Mouse (Mus musculus): ENCODE data around the gene Lrrc8a.

Gene Lrrc8a

DNA sequence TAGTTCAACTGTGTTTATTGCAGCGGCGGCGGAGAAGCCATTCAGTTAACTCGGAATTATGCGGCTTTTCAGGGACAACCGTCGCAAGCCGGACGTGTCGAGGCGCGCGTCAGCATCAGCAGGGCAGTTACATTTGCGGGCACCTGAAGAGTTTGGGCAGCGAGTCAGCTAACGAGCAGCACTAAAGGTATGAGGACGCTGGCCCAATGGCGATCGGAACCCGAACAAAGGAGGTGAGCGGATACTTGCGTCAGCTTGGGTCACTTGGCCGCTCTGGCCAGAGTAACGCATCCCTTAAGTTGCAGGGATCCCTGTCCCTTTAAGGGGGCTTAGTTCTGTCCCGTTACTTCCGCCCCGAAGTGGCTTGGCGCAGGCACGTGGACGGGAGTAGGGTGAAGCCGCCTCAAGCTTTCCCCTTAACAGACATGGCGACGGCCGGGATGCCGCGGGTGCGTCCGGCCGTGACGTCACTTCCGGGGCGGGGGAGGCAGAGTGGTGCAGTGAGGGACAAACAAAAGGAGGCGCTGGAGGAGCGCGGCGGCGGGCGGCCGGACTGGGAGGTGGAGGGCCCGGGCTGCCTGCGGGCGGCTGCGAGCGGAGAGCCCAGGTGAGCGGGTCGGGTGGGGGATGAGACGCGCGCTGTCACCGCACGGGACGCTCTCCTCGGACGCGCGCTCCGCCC is at the start of gene Lrrc8a:
Gene Lrrc8a, plus strand, starts transcription at position 517 of the 682 bp plus-strand sequence.
- no peaks in the 10 kb centered on the region; the same call in 1 of the 2 replicates for H3K36me3 ChIP-seq (ENCODE audit: control insufficient read depth, insufficient read depth, low read length, poor library complexity, severe bottlenecking)
- peak; percentile 99 for DNase-seq (ENCODE audit: low read depth, low spot score)
- no peaks in the 10 kb centered on the region for H3K27me3 ChIP-seq (ENCODE audit: control insufficient read depth, insufficient read depth, low read length, poor library complexity, severe bottlenecking)

DNA sequence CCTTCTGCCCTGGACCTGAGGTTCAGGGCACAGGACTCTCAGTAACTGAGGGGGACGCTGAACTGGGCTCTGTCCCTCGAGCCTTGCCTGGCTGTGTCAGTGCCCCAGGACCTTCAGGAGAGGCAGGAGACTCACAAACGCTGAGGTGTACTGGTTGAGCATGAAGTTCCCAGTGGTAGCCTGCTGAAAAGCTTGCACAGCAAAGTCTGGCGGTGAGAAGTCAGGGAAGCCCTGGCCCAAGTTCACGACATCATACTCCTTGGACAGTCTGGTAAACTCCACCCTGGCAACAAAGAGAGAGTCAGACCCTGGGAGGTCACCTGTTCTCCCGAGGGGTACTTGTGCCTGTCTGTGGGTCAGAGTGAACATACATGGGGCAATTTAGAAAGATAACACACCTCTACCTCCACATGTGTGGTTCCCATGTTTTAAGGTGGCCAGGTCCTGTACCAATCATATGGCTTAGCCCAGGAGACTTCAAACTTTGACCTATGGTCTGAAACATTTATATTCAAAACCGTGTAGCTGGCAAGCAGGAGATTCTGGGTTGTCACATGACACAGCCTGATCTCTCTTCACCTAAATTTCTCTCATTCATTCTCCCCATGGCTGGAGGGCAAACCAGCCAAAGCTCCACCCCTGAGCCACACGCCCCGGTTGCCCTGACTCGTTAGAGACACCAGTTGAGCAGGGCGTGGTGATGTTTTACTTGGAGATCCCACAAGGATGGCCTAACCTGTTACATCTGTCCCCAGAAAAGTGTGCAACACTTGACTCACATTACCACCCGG is 45.5 kb upstream of the Lrrc8a start:
- no peak for DNase-seq (ENCODE audit: low read depth, low spot score)
- H3K27me3 ChIP-seq (ENCODE audit: control insufficient read depth, insufficient read depth, low read length, poor library complexity, severe bottlenecking) = no peaks in the 10 kb centered on the region
- H3K36me3 ChIP-seq (ENCODE audit: control insufficient read depth, insufficient read depth, low read length, poor library complexity, severe bottlenecking) = no peaks in the 10 kb centered on the region

DNA sequence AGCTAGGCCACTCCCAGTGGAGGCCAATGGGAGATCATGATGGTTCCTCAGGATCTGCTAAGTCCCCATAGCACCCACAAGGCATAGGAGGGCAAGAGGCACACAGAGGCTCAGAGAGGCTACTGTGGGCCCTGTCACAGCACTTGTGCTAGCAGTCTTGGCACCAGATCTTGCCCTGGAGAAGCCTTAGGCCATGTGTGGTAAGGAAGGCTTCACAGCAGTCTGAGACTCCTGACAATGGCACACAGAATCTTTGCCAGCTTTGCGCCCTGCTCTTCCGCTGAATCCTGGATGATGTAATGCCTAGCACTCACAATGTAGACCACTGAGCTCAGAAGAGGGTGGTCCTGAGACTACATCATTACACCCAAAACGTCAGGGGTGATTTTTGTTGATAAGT is 42.9 kb upstream of the Lrrc8a start:
- no peak for DNase-seq (ENCODE audit: low read depth, low spot score)
- Histone ChIP-seq H3K36me3 (ENCODE audit: control insufficient read depth, insufficient read depth, low read length, poor library complexity, severe bottlenecking) (no peaks in the 10 kb centered on the region), H3K27me3 (ENCODE audit: control insufficient read depth, insufficient read depth, low read length, poor library complexity, severe bottlenecking) (no peaks in the 10 kb centered on the region)

DNA sequence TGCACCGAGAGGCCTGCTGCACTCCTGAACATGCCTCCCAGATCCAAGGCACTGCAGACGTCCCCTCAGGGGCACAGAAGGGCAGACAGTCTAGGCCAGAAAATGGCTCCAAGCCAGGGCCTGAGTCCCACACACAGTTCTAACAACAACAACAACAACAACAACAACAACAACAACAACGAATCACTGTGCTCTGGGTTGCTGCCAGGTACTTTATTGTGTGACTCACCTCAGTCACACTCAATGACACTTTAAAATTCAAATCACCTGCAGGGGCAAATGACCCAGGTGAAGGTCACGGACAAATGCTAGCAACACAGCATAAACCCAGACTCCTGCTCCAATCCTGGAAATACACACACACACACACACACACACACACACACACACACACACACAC is 39.5 kb upstream of the Lrrc8a start:
- DNase-seq (ENCODE audit: low read depth, low spot score) = no peak
- Histone ChIP-seq H3K36me3 (ENCODE audit: control insufficient read depth, insufficient read depth, low read length, poor library complexity, severe bottlenecking) (no peaks in the 10 kb centered on the region), H3K27me3 (ENCODE audit: control insufficient read depth, insufficient read depth, low read length, poor library complexity, severe bottlenecking) (no peaks in the 10 kb centered on the region)

DNA sequence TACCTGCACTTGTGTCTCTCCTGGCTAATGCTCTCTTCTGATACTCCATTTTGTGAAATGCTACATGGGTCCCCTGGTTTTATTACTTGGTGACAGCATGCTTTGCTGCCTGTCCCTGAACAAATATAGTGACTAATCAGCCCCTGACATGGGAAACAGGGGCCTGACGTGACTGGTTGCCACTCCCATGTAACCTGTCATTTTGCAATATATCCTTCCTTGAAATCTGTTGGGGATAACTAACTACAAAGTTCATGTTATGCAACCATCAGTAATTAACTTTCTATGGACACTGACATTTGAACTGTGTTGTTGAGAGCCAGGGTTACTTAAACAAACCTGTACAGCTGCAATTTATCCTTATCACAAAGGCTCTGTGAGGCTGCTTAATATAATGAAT is 37.5 kb upstream of the Lrrc8a start:
- H3K27me3 ChIP-seq (ENCODE audit: control insufficient read depth, insufficient read depth, low read length, poor library complexity, severe bottlenecking) = no peaks in the 10 kb centered on the region
- DNase-seq (ENCODE audit: low read depth, low spot score) = no peak
- H3K36me3 ChIP-seq (ENCODE audit: control insufficient read depth, insufficient read depth, low read length, poor library complexity, severe bottlenecking) = no peaks in the 10 kb centered on the region

DNA sequence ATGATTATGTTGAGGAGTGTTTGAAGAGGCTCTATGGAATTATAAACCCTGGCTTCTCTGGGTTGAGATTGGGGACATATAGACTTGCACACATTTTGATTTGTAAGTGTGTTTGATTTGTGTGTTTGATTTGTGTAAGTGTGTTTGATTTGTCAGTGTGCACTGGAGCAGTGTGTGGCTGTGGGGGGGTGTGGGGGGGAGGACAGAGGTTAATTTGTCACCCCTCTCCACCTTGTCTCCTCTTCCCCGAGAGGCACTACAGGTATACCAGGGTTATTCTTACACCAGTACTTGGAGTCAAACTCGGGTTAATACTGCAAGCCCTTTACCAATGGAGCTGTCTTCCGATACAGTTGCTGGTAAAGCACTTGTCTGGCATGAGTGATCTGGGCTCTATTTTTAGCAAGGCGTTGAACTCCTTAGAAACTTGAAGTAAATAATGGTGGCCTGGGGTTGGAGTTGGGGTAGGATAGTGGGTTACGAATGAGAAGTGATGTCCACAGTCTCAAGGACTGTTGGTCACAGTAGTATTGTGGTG is 37.1 kb upstream of the Lrrc8a start:
- no peak for DNase-seq (ENCODE audit: low read depth, low spot score)
- Histone ChIP-seq H3K36me3 (ENCODE audit: control insufficient read depth, insufficient read depth, low read length, poor library complexity, severe bottlenecking) (no peaks in the 10 kb centered on the region), H3K27me3 (ENCODE audit: control insufficient read depth, insufficient read depth, low read length, poor library complexity, severe bottlenecking) (no peaks in the 10 kb centered on the region)

DNA sequence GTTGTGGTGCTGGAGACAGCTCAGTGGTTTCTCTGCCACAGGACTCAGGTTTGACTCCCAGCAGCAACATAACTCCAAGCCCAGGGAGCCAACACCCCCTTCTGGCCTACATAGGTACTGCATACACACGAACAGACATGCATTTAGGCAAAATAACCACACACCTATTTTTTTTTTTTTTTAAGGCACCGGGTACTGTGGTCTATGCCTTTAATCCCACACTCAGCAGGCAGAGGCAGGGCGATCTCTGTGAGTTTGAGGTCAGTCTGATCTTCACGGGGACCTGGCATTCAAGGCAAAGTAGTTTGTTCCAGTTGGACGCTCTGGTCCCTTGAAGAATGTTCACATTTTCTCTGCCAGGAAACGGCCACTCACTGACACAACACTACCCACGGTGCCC is 34.1 kb upstream of the Lrrc8a start:
- H3K36me3 ChIP-seq (ENCODE audit: control insufficient read depth, insufficient read depth, low read length, poor library complexity, severe bottlenecking) = no peaks in the 10 kb centered on the region
- peak; percentile 73 for DNase-seq (ENCODE audit: low read depth, low spot score)
- H3K27me3 ChIP-seq (ENCODE audit: control insufficient read depth, insufficient read depth, low read length, poor library complexity, severe bottlenecking) = no peaks in the 10 kb centered on the region

DNA sequence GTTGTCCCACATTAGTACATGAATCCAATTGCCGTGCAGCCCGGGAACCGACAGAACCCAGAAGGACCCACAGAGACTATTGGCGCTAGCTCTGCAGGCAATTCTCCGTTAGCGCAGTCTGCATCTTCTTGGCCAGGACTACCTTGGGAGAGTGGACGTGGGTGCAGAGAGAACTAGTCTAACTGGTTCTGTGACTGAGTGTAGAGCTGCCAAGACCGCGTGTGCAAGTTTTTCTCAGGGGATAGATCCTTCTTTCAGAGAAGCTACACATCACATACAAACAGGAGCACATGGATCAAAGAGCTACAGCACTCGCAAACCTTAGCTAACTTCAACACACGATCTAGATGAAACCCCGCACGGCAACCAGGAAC is 32.3 kb upstream of the Lrrc8a start:
- Histone ChIP-seq H3K27me3 (ENCODE audit: control insufficient read depth, insufficient read depth, low read length, poor library complexity, severe bottlenecking) (no peaks in the 10 kb centered on the region), H3K36me3 (ENCODE audit: control insufficient read depth, insufficient read depth, low read length, poor library complexity, severe bottlenecking) (no peaks in the 10 kb centered on the region)
- DNase-seq (ENCODE audit: low read depth, low spot score) = no peak

DNA sequence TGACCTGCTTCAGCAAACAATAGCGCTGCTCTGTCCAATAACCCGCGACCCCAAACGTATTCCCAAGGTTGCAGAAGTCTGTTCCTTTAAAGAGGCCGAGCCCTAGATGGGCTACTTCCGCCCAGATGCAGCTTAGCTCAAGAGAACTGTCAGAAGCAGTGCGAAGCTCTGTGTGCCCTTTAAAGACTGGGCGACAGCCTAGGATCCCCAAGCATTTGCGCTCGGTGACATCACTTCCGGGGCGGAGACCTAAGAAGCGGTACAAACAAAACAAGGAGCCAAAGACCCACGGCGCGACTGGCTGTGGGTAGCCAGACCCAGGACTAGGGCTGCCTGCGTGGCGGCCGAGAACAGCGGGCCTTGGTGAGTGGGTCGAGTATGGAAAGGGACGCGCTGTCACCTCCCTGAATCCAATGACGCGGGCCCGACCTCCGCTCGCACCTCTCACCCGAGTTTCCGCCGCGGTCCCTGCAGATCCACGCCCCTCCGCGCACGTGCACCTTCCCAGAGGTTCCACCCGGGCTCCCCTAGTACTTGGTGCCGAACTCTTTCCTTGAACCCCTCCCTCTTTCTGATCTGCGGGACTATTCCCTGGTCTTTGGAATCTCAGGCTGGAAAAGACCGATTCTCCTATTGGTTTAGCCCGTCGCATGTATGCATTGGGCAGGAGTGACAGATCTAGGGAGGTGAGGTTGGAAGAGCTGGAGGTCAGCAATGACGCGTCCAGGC is 31.7 kb upstream of the Lrrc8a start, which contains the start of gene Kyat1:
Gene Kyat1, minus strand, starts transcription at position 219 of the 729 bp plus-strand sequence.
- DNase-seq (ENCODE audit: low read depth, low spot score) = peak; percentile 97
- no peaks in the 10 kb centered on the region for H3K36me3 ChIP-seq (ENCODE audit: control insufficient read depth, insufficient read depth, low read length, poor library complexity, severe bottlenecking)
- no peaks in the 10 kb centered on the region for H3K27me3 ChIP-seq (ENCODE audit: control insufficient read depth, insufficient read depth, low read length, poor library complexity, severe bottlenecking)

DNA sequence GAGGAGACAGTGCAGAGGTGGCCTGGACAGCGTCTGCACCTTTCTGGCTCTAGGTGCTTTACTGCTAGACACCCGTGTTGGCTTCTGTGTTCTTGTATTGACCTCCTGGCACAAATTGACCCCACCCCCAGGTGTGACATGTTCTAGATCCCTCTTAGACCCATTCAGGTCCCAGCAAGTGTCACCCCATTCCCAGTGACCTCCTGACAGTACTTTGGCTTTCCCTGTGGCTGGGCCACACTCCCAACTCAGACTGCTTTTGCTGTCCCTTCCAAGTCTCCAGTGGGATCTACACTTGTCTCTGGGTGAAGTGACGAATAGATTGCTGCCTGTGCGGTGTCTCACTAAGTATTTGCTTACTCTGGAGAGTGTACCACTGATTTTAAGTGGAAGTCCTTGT is 30.1 kb upstream of the Lrrc8a start:
- DNase-seq (ENCODE audit: low read depth, low spot score) = no peak
- Histone ChIP-seq H3K36me3 (ENCODE audit: control insufficient read depth, insufficient read depth, low read length, poor library complexity, severe bottlenecking) (no peaks in the 10 kb centered on the region), H3K27me3 (ENCODE audit: control insufficient read depth, insufficient read depth, low read length, poor library complexity, severe bottlenecking) (no peaks in the 10 kb centered on the region)

DNA sequence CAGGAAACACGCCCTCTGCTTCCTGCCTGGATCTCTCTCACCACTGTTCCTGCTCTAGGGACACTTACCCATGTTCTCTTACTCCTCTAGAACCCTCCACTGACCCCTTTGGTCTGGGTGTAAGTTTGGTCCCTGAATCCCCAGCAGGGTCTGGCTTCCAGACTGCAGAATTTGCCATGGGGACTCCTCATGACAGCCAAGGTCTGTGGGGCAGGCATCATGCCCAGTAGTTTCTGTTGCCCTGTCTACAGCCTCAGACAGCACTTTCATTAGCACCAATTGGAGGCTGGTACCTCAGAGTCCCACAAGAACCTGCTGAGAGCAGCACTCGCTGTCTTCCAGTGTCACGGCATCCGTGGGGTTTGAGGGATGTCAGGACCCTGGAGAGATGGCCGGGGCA is 29.6 kb upstream of the Lrrc8a start:
- Histone ChIP-seq H3K27me3 (ENCODE audit: control insufficient read depth, insufficient read depth, low read length, poor library complexity, severe bottlenecking) (no peaks in the 10 kb centered on the region), H3K36me3 (ENCODE audit: control insufficient read depth, insufficient read depth, low read length, poor library complexity, severe bottlenecking) (no peaks in the 10 kb centered on the region)
- no peak for DNase-seq (ENCODE audit: low read depth, low spot score)

DNA sequence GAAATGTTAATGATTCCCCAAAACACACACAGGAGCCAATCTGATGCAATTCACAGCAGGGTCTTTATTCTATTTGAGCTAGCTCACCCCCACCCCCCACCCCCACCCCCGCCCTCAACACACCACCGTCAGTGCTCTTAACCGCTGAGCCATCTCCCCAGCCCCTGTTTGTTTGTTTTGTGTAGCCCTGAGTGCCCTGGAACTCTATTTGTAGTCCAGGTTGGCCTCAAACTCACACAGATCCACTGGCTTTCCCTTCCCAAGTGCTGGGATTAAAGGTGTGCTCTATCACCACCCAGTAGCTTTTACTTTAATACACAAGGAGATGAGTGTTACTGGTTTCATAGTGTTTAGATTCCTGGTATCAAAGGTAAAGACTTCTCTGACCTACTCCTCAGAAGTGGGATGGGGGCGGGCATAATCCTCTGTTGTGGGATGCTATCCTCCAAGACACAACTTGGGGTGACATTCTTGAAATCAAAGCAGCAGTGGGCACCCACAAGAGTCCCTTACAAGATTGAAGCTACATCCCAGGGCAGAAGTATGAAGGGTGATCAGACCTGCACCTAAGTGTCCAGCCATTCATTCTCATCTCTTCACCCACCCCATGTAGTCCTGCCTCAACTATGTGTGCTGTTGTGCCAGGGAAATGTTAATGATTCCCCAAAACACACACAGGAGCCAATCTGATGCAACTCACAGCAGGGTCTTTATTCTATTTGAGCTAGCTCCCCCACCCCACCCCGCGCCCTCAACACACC is 25.9 kb upstream of the Lrrc8a start:
- H3K36me3 ChIP-seq (ENCODE audit: control insufficient read depth, insufficient read depth, low read length, poor library complexity, severe bottlenecking) = no peaks in the 10 kb centered on the region
- H3K27me3 ChIP-seq (ENCODE audit: control insufficient read depth, insufficient read depth, low read length, poor library complexity, severe bottlenecking) = no peaks in the 10 kb centered on the region
- no peak for DNase-seq (ENCODE audit: low read depth, low spot score)

DNA sequence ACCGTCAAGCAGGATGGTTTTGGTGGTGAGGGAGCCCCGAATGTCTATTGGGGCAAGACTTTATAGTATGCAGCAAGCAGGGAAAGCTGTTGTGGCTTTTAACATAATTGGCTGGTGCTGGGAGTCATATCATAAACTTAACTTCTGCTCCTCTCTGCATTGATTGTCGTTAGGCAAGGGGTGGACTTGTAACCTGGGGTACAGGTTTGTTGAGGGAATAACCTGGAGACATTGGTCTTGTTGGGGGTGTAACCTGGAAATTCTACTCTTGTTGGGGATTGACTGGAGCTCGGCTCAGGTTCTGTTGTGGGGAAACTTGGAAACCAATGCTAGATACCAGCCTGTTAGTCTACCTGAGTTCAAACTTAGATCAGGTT is 25.4 kb upstream of the Lrrc8a start:
- no peak for DNase-seq (ENCODE audit: low read depth, low spot score)
- Histone ChIP-seq H3K36me3 (ENCODE audit: control insufficient read depth, insufficient read depth, low read length, poor library complexity, severe bottlenecking) (no peaks in the 10 kb centered on the region), H3K27me3 (ENCODE audit: control insufficient read depth, insufficient read depth, low read length, poor library complexity, severe bottlenecking) (no peaks in the 10 kb centered on the region)

DNA sequence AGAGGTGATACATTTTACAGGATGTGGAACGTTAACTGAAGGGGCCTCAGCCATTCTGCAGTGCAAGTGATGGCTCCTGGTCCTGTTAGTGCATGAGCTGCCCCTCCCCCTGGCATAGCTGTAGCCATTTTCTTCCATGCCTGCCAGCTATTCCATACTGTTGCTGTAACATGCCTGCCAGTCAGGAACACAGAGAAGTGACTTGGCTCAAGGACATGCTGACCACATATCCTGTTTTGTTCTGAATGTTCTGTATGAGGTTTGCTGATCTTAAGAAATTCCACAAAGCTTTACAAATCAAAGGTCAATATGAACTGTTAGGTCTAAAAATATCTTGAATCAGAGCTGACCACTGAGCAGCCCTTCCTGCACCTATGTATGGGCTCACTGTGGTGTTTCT is 24.6 kb upstream of the Lrrc8a start:
- H3K36me3 ChIP-seq (ENCODE audit: control insufficient read depth, insufficient read depth, low read length, poor library complexity, severe bottlenecking) = no peaks in the 10 kb centered on the region
- no peaks in the 10 kb centered on the region for H3K27me3 ChIP-seq (ENCODE audit: control insufficient read depth, insufficient read depth, low read length, poor library complexity, severe bottlenecking)
- no peak for DNase-seq (ENCODE audit: low read depth, low spot score)
